Mouse (Mus musculus): ENCODE measurements around the gene Gm47959.

DNA sequence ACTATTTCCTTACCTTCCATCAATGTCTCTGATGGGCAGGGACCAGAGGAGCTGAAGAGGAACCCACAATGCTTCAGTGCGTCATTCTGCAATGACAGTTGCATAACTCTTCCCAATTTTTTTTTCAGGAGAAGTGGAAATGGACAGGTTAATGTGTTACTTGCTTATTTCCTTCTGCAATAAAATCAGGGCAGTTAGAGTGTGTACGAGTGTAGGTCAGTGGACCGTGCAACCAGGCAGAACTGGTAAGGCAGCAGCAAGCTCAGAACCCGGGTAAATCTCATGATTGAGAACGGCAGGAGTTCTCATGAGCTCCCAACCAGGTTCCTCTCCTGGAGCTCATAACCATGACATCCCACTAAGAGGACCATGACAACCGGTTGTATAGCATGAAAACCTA is 8.3 kb upstream of the Gm47959 start:
- TF ChIP-seq CTCF (IDR thresholded peaks at IDR 0.05; ENCODE audit: low read depth): no peak
- no peak for TF ChIP-seq EP300 (IDR thresholded peaks at IDR 0.05; ENCODE audit: low read depth)
